ENCODE assay signal across 32 mouse cellular contexts in the genomic region with DNA sequence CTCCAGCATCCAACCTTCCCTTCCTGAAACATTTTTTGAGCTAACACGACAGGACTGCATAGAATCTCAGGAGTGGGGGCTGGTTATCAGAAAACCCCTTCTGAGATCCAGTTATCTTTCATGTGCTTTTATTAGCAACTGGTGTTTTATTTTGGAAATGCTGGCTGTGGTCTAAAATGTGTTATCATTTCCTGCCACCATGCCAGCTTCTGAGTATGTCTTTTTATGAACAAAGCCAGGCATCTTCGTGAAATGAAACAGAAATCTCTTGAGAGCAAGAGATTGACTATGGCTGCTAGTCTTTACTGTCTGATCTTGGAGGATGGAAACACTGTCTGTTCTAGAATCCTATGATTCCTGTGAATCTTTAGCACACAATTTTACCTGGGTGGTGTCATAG. TPM values are rescaled to one million over a fixed set of nuclear protein-coding genes. Genes with fewer than 3 reads are reported as not detected.
DNase-seq lines count a peak whose midpoint lies in the region; ATAC-seq lines count a peak whose summit lies in the region.
"Had no signal": no experiment of that assay in that cellular context is flagged by ENCODE, and none has a peak within 500 bp of the region (broad histone marks: within the 10 kb centered on the region; RNA-seq: fewer than 3 reads in every experiment).

No protein-coding gene starts in this region.

- H3K36me3 ChIP-seq in kidney, embryonic 15.5 days = no peaks in the 10 kb centered on the region
- H3K36me3 ChIP-seq: embryonic facial prominence, embryonic 12.5 days; embryonic facial prominence, embryonic 15.5 days; G1E; heart, embryonic 13.5 days; hindbrain, embryonic 12.5 days; hindbrain, embryonic 15.5 days; intestine, embryonic 15.5 days had no signal

- no peaks in the 10 kb centered on the region for H3K27me3 ChIP-seq in kidney, embryonic 15.5 days
- H3K27me3 ChIP-seq: CH12.LX; embryonic facial prominence, embryonic 12.5 days; embryonic facial prominence, embryonic 15.5 days; hindbrain, embryonic 12.5 days; hindbrain, embryonic 15.5 days; intestine, embryonic 15.5 days; Patski had no signal

- H3K4me2 ChIP-seq in kidney, embryonic 15.5 days = no peak overlapping the region
- H3K4me2 ChIP-seq: embryonic facial prominence, embryonic 12.5 days; embryonic facial prominence, embryonic 15.5 days; heart, embryonic 13.5 days; hindbrain, embryonic 12.5 days; hindbrain, embryonic 15.5 days; intestine, embryonic 15.5 days had no signal

- DNase-seq in 416B (ENCODE audit: low read depth) = peak; percentile 7
- peak; percentile 45 for DNase-seq in naive thymus-derived CD4-positive, alpha-beta T cell, adult 2 months (ENCODE audit: low read depth)
- no peak for DNase-seq in cerebellum, postnatal 14 days
- no peak for DNase-seq in adrenal gland, postnatal 10 days
- DNase-seq: adrenal gland, adult 2 months; adrenal gland, postnatal 25 days; cerebellum, adult 11 months; cerebellum, adult 2 months; cerebellum, adult 9-11 months; forebrain, postnatal 0 days; gastrocnemius, adult 2 months; gastrocnemius, postnatal 14 days; heart, adult 18-20 months; heart, postnatal 14 days; heart, postnatal 4 days; kidney, adult 11 months had no signal

- WGBS in kidney, embryonic 15.5 days = 69% methylated on average over 2 of the region's 2 CpGs

- H3K4me3 ChIP-seq in kidney, embryonic 15.5 days (replicated peaks) = no peak overlapping the region
- H3K4me3 ChIP-seq: embryonic facial prominence, embryonic 12.5 days; embryonic facial prominence, embryonic 15.5 days; gastrocnemius, adult 2 months; heart, embryonic 13.5 days; hindbrain, embryonic 12.5 days; hindbrain, embryonic 15.5 days; intestine, embryonic 15.5 days had no signal

- H3K4me1 ChIP-seq in kidney, embryonic 15.5 days = no peaks in the 10 kb centered on the region
- H3K4me1 ChIP-seq: embryonic facial prominence, embryonic 12.5 days; embryonic facial prominence, embryonic 15.5 days; hindbrain, embryonic 12.5 days; hindbrain, embryonic 15.5 days; intestine, embryonic 15.5 days had no signal

- H3K27ac ChIP-seq in kidney, embryonic 15.5 days = no peak overlapping the region
- H3K27ac ChIP-seq: embryonic facial prominence, embryonic 12.5 days; embryonic facial prominence, embryonic 15.5 days; gastrocnemius, adult 2 months; heart, embryonic 13.5 days; hindbrain, embryonic 12.5 days; hindbrain, embryonic 15.5 days; intestine, embryonic 15.5 days had no signal

- no peak overlapping the region for H3K9ac ChIP-seq in kidney, embryonic 15.5 days
- H3K9ac ChIP-seq: embryonic facial prominence, embryonic 12.5 days; embryonic facial prominence, embryonic 15.5 days; forebrain, postnatal 0 days; heart, embryonic 13.5 days; hindbrain, embryonic 12.5 days; hindbrain, embryonic 15.5 days; intestine, embryonic 15.5 days had no signal

- peak; percentile 60 for ATAC-seq in CD4-positive, CD25-positive, alpha-beta regulatory T cell, adult 4 months
- peak; percentile 51 to 73; a peak in 3 of 4 replicates for ATAC-seq in hematopoietic stem cell, adult 5-6 weeks (replicated peaks in 1 of 2; ENCODE audit: insufficient read depth in 1 of 2, low FRiP score in 2 of 2, low TSS enrichment in 1 of 2, low read depth in 1 of 2, poor library complexity in 2 of 2, severe bottlenecking in 2 of 2)
- ATAC-seq in kidney, embryonic 15.5 days (replicated peaks; ENCODE audit: low FRiP score) = no peak
- ATAC-seq: forebrain, embryonic 14.5 days; forebrain, postnatal 0 days; intestine, embryonic 15.5 days; Patski had no signal

- no peaks in the 10 kb centered on the region for H3K9me3 ChIP-seq in kidney, embryonic 15.5 days (replicated peaks)
- H3K9me3 ChIP-seq: embryonic facial prominence, embryonic 12.5 days; embryonic facial prominence, embryonic 15.5 days; heart, embryonic 13.5 days; hindbrain, embryonic 12.5 days; hindbrain, embryonic 15.5 days; intestine, embryonic 15.5 days had no signal

RNA-seq across cellular contexts. Expression of a gene that starts 25.0 kb away (rescaled TPM):
- 10 to 100 TPM; 55.6 to 63.7 TPM for polyA plus RNA-seq in CD4-positive, CD25-positive, alpha-beta regulatory T cell, adult 4 months (2017; shearing (Covaris generic))
- total RNA-seq in hematopoietic stem cell, adult 5-6 weeks (2017) = 1.8 and 3.7 TPM in 2 replicates
- not detected in 2 replicates for polyA plus RNA-seq in kidney, embryonic 15.5 days (2015; fragmentation: Nextera tagmentation; extraction: Ambion mirVana)
- total RNA-seq in adrenal gland, postnatal 10 days (2021) = under 1 TPM; 0.12 to 0.18 TPM
- total RNA-seq: adrenal gland, postnatal 25 days; forebrain, postnatal 0 days; G1E; gastrocnemius, adult 2 months; gastrocnemius, postnatal 14 days; gastrocnemius, postnatal 4 days; heart, postnatal 14 days; heart, postnatal 4 days had no signal
- polyA plus RNA-seq: adrenal gland, adult 2 months; C2C12; embryonic facial prominence, embryonic 12.5 days; embryonic facial prominence, embryonic 15.5 days; forebrain, embryonic 11.5 days; G1E; heart, embryonic 13.5 days; hindbrain, embryonic 12.5 days; hindbrain, embryonic 15.5 days; Patski had no signal

Comparison
In these comparisons a context has a peak if more than half of its experiments do, and no peak if none do; other contexts are left out.
1. DNase-seq: peak in 416B (single experiment) and naive thymus-derived CD4-positive, alpha-beta T cell, adult 2 months (single experiment); none in cerebellum, postnatal 14 days (0 of 2) and adrenal gland, postnatal 10 days (single experiment).